Mouse (Mus musculus) liver, embryonic 14 days (tissue): ENCODE measurements around the gene Lias. TPM values are rescaled to one million over a fixed set of nuclear protein-coding genes. Genes with fewer than 3 reads are reported as not detected.

ENCODE experiments used
- polyA plus RNA-seq: library from polyadenylated mRNA; depleted of rRNA; stranded (reverse); fragments of >200 nt; gene quantifications from 2 replicates; pipeline ENCODE4 v1.2.3, GENCODE M21; 2012; rRNA removed

Gene Lias
- 22.6 and 25.0 TPM in 2 replicates for polyA plus RNA-seq

DNA sequence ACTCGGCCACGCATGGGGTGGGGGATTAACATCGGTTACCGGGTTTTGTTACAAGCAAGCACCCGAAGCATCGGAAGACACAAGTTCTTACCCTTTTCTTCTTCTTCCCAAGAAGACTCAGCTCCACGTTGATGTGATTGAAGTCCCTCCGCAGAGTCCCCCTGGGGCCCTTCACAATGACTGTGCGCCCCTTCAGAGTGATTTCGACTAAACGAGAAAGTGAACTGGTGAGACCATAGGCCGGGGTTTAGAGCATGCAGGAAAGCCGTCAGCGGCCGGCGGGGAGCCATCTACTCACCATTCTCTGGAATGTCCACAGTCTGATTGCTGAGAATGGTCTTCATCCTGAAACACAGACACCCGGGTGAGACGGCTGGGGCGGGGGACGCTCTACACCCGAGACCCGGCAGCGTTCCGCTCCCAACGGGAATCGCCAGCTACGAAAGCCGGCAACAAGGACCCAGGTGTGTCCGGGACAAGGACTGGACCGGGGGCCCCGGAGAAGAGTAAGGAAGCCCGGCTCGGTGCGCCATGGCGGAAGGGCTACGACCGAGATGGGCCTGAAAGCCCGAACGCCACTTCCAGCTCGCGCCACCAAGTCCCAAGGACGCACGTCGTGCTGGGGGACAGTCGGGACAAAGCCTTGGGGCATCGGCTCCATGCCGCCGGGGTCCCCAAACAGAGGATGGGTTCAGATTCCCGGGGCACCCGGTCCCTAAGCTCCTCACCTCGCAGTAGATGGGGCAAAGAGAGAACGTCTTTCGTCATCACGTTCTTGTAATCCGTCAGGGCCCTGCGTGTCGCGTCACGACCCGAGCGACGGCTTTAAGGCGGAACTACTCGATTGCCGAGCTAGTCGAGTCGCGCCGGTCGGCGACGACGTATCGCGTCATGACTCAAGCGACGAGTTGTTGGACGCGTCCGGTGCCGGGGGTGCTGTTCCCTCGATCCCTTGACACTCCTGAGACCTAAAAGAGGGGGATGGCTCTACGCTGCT, at the start of gene Lias, which contains the start of gene Rpl9:
Gene Lias, plus strand, starts transcription at position 850 of the 997 bp plus-strand sequence.
Gene Rpl9, minus strand, starts transcription at position 797 of the 997 bp plus-strand sequence.

DNA sequence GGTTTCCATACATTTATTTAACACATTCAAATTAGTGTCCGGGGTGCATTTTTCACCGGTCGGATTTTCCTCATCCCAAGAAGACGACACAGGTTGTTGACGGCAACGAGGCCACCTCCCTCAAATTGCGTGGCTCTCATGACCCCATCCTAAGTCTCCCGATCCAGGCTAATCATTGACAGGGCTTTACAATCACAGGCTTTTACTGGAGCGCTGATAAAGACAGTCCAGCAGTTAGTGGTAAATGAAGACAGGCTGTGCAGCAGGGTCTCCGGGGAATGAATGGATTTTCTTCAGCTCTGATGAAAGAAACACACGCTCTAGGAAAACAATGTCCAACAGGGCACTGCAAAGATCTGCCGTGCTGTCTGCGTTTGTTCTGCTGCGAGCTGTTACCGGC, 43.1 kb upstream of the Lias start, which contains the start of gene Klb:
Gene Klb, plus strand, starts transcription at position 147 of the 400 bp plus-strand sequence.

DNA sequence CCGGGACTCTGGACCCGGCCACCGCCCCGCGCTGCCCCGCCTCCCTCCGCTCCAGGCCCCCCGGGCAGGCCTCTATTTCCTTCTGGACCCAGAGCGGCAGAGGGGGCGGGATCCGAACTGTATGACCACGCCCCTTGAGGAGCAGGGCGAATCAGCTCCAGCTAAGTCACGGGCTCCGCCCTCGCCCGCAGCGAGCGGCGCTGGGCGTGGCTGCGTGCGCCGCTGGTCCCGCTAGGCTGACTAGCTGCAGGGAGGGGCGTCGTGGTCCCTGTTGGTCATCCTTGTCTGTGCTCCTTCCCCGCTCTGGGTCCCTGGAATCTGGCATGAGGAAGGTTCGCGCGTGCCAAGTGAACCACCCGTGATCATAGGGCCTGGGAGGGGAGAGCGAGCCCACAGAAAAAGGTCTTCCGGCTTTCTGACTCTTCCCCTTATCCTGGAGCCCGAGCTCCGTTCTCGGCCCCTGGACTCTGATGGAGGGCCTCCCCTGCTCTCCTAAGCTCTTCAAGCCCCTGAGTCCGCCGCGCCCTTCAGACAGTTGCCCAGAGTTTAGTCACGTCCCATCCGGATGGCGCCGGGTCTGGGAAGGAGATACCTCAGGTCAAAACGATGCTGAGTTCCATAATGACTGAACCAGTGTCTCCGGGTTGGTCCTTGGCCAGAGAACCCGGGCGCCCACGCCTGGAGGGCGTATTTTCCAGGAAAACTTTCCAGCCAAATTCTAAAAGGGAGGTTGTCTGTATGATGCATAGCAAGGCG, 44.7 kb downstream of the Lias start, which contains the start of gene Ugdh:
Gene Ugdh, minus strand, starts transcription at position 144 of the 756 bp plus-strand sequence.

Other genes with a start within 250 kb of the Lias start
- 0.47 and 0.74 TPM in 2 replicates for gene Wdr19, start 191.8 kb upstream of the Lias start, polyA plus RNA-seq
- gene Rfc1, start 55.8 kb upstream of the Lias start, polyA plus RNA-seq, result 18.9 and 19.8 TPM in 2 replicates
- gene Klb, start 43.2 kb upstream of the Lias start, polyA plus RNA-seq, result 4.2 and 4.9 TPM in 2 replicates
- gene Rpl9, start 53 bp upstream of the Lias start, polyA plus RNA-seq, result 758 and 830 TPM in 2 replicates
- gene Ugdh, start 44.5 kb downstream of the Lias start, polyA plus RNA-seq, result 6.9 and 7.5 TPM in 2 replicates
- not detected in 2 replicates for gene Gm43552, start 101.3 kb downstream of the Lias start, polyA plus RNA-seq
- 13.1 and 16.0 TPM in 2 replicates for gene Smim14, start 145.7 kb downstream of the Lias start, polyA plus RNA-seq
- 64.8 and 70.9 TPM in 2 replicates for gene Ube2k, start 145.7 kb downstream of the Lias start, polyA plus RNA-seq